20 mouse cellular contexts compared by ENCODE assay signal in the genomic region with DNA sequence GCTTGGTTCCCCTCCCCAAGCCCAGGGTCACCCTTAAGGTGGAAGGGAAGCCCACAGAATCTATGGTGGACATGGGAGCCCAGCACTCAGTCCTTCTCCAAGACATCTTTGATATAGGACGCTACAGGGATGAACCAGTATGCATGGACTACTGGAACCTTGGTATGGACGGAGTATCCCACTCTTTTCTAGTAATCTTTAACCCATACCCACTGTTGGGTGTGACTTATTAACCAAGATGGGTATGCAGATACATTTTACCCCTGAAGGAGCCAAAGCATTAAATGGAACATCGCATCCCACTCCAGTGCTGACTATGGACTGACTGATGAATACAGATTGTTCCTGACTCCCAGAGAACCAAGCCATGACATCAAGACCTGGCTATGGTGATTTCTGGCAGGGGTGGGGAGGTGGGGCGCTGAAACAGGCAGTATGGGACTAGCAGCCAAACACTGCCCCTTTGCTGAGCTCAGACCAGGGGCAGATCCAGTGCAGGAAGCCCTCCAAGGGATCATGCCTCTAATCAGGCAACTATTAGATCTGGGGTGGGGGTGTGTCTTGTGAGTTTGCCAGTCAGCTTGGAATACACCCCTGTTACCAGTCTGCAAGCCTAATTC. TPM values are rescaled to one million over a fixed set of nuclear protein-coding genes. Genes with fewer than 3 reads are reported as not detected.
"Had no signal": no experiment of that assay in that cellular context is flagged by ENCODE, and none has a peak within 500 bp of the region (broad histone marks: within the 10 kb centered on the region; RNA-seq: fewer than 3 reads in every experiment).

No protein-coding gene starts in this region.

- DNase-seq: layer of hippocampus, adult 9-11 months; liver, embryonic 13.5 days; lung, adult 2 months; lung, postnatal 14 days; lung, postnatal 4 days; midbrain, embryonic 14.5 days; thymus, adult 18-20 months; thymus, postnatal 36 days had no signal

- H3K27me3 ChIP-seq: liver, embryonic 13.5 days had no signal

- H3K27ac ChIP-seq: layer of hippocampus, adult 2 months; liver, embryonic 13.5 days had no signal

- ATAC-seq: inflammation-experienced regulatory T-cells, adult 6 months; intestine, embryonic 16.5 days had no signal

- H3K4me2 ChIP-seq: liver, embryonic 13.5 days; midbrain, embryonic 11.5 days had no signal

- H3K9me3 ChIP-seq: liver, embryonic 13.5 days had no signal

- H3K4me3 ChIP-seq: layer of hippocampus, adult 2 months; liver, embryonic 13.5 days had no signal

- H3K4me1 ChIP-seq: liver, embryonic 13.5 days had no signal

- H3K9ac ChIP-seq: liver, embryonic 13.5 days had no signal

- H3K36me3 ChIP-seq: liver, embryonic 13.5 days had no signal

RNA-seq across cellular contexts. Expression of a gene that starts 58.8 kb away (rescaled TPM):
- total RNA-seq: liver, adult 2 months; megakaryocyte-erythroid progenitor cell, adult 5-6 weeks had no signal
- polyA plus RNA-seq: liver, adult 2 months; spleen, adult 2 months had no signal

RNA-seq across cellular contexts. Expression of a gene that starts 59.1 kb away (rescaled TPM):
- total RNA-seq: liver, adult 2 months; megakaryocyte-erythroid progenitor cell, adult 5-6 weeks had no signal
- polyA plus RNA-seq: intestine, embryonic 16.5 days; large intestine, adult 2 months; liver, adult 2 months; liver, embryonic 13.5 days; lung, adult 2 months; lung, embryonic 16.5 days; neural tube, embryonic 11.5 days; small intestine, adult 2 months; urinary bladder, adult 2 months had no signal
